Mouse (Mus musculus): ENCODE results near the gene Ushbp1. TPM values are rescaled to one million over a fixed set of nuclear protein-coding genes. Genes with fewer than 3 reads are reported as not detected.
"Not testable (repeated sequence)": the region's sequence is repeated elsewhere in the genome, so short reads cannot be mapped to it uniquely, and the experiment has no call there.

Gene Ushbp1
- 5.8 and 5.9 TPM in 2 replicates for polyA plus RNA-seq (2016; fragmentation: Nextera tagmentation; extraction: Ambion mirVana)

GRCm38 (mm10) chr8:71395629-71396028 lies at the start of gene Ushbp1:
Ushbp1 (minus strand) TSS chr8:71395802.
- peaks cover 25% of the 10 kb centered on the region for H3K36me3 ChIP-seq (replicated peaks)
- no peaks in the 10 kb centered on the region for H3K27me3 ChIP-seq (ENCODE audit: poor library complexity, severe bottlenecking)
- H3K4me1 ChIP-seq: peaks cover 27% of the 10 kb centered on the region
- DNase-seq (ENCODE audit: extremely low spot score, low spot score): no peak
- H3K9me3 ChIP-seq: no peaks in the 10 kb centered on the region
- peak within 1 kb of the TSS; percentile 79 for H3K4me3 ChIP-seq
- 84% methylated on average over 9 of the region's 9 CpGs for WGBS
- peak within 1 kb of the TSS; percentile 87 for H3K27ac ChIP-seq

- no peaks in the 10 kb centered on the region for H3K36me3 ChIP-seq (replicated peaks)
- 88% methylated on average over 7 of the region's 7 CpGs for WGBS
Observed at GRCm38 (mm10) chr8:71445096-71445495, 49.5 kb upstream of the Ushbp1 start.

GRCm38 (mm10) chr8:71441404-71441803 lies 45.8 kb upstream of the Ushbp1 start:
- no peak overlapping the region for H3K4me3 ChIP-seq
- H3K36me3 ChIP-seq (replicated peaks): no peaks in the 10 kb centered on the region
- DNase-seq (ENCODE audit: extremely low spot score, low spot score): no peak
- WGBS: under 1% methylated on average over 7 of the region's 7 CpGs
- H3K9me3 ChIP-seq: no peaks in the 10 kb centered on the region
- peaks cover 20% of the 10 kb centered on the region for H3K27me3 ChIP-seq (ENCODE audit: poor library complexity, severe bottlenecking)
- H3K4me1 ChIP-seq: no peaks in the 10 kb centered on the region
- no peak overlapping the region for H3K27ac ChIP-seq

More at GRCm38 (mm10) chr8:71445096-71445495, 49.5 kb upstream of the Ushbp1 start:
- Histone ChIP-seq H3K27me3 (ENCODE audit: poor library complexity, severe bottlenecking) (peaks cover 20% of the 10 kb centered on the region), H3K4me3 (no peak overlapping the region), H3K27ac (no peak overlapping the region), H3K9me3 (no peaks in the 10 kb centered on the region), H3K4me1 (no peaks in the 10 kb centered on the region)
- DNase-seq (ENCODE audit: extremely low spot score, low spot score): no peak

GRCm38 (mm10) chr8:71437041-71437440 lies 41.4 kb upstream of the Ushbp1 start:
- H3K4me1 ChIP-seq: no peaks in the 10 kb centered on the region
- H3K4me3 ChIP-seq: no peak overlapping the region
- H3K27me3 ChIP-seq (ENCODE audit: poor library complexity, severe bottlenecking): peaks cover 3% of the 10 kb centered on the region; the same call in 1 of the 2 replicates
- DNase-seq (ENCODE audit: extremely low spot score, low spot score): no peak
- no peak overlapping the region for H3K27ac ChIP-seq
- H3K9me3 ChIP-seq: peaks cover 3% of the 10 kb centered on the region; the same call in 1 of the 2 replicates
- no peaks in the 10 kb centered on the region for H3K36me3 ChIP-seq (replicated peaks)
- WGBS: 48% methylated on average over 3 of the region's 3 CpGs

GRCm38 (mm10) chr8:71432935-71433334 lies 37.3 kb upstream of the Ushbp1 start:
- not testable (repeated sequence) for H3K4me1 ChIP-seq; H3K27me3 ChIP-seq (ENCODE audit: poor library complexity, severe bottlenecking); DNase-seq (ENCODE audit: extremely low spot score, low spot score); H3K36me3 ChIP-seq (replicated peaks); H3K4me3 ChIP-seq; H3K9me3 ChIP-seq; H3K27ac ChIP-seq
- 85% methylated on average over 1 of the region's 1 CpGs for WGBS

GRCm38 (mm10) chr8:71422121-71422520 lies 26.5 kb upstream of the Ushbp1 start:
- Histone ChIP-seq H3K27me3 (ENCODE audit: poor library complexity, severe bottlenecking) (no peaks in the 10 kb centered on the region), H3K4me1 (0 out of 2 replicates have a peak, but pooled peaks cover 3% of the 10 kb centered on the region), H3K4me3 (no peak overlapping the region), H3K9me3 (peaks cover 11% of the 10 kb centered on the region; the same call in 1 of the 2 replicates), H3K36me3 (replicated peaks) (no peaks in the 10 kb centered on the region), H3K27ac (no peak overlapping the region)
- DNase-seq (ENCODE audit: extremely low spot score, low spot score): no peak

GRCm38 (mm10) chr8:71411535-71412273 lies 16.1 kb upstream of the Ushbp1 start:
- no peaks in the 10 kb centered on the region for H3K27me3 ChIP-seq (ENCODE audit: poor library complexity, severe bottlenecking)
- H3K36me3 ChIP-seq (replicated peaks): peaks cover 35% of the 10 kb centered on the region
- H3K4me1 ChIP-seq: peaks cover 18% of the 10 kb centered on the region
- no peaks in the 10 kb centered on the region for H3K9me3 ChIP-seq
- no peak overlapping the region for H3K4me3 ChIP-seq
- 52% methylated on average over 11 of the region's 11 CpGs for WGBS
- no peak overlapping the region for H3K27ac ChIP-seq
- DNase-seq (ENCODE audit: extremely low spot score, low spot score): peak; percentile 23

GRCm38 (mm10) chr8:71408231-71408630 lies 12.6 kb upstream of the Ushbp1 start:
- 89% methylated on average over 4 of the region's 4 CpGs for WGBS
- Histone ChIP-seq H3K36me3 (replicated peaks) (peaks cover 41% of the 10 kb centered on the region), H3K4me3 (no peak overlapping the region), H3K4me1 (peaks cover 37% of the 10 kb centered on the region), H3K9me3 (no peaks in the 10 kb centered on the region), H3K27ac (no peak overlapping the region), H3K27me3 (ENCODE audit: poor library complexity, severe bottlenecking) (no peaks in the 10 kb centered on the region)
- no peak for DNase-seq (ENCODE audit: extremely low spot score, low spot score)

- H3K27me3 ChIP-seq (ENCODE audit: poor library complexity, severe bottlenecking): no peaks in the 10 kb centered on the region
- 94% methylated on average over 14 of the region's 14 CpGs for WGBS
- H3K9me3 ChIP-seq: no peaks in the 10 kb centered on the region
- H3K4me3 ChIP-seq: peak overlapping the region; percentile 73; the same call in 1 of the 2 replicates
- no peak overlapping the region for H3K27ac ChIP-seq
- DNase-seq (ENCODE audit: extremely low spot score, low spot score): no peak
- peaks cover 47% of the 10 kb centered on the region for H3K36me3 ChIP-seq (replicated peaks)
- peaks cover 37% of the 10 kb centered on the region for H3K4me1 ChIP-seq
Observed at GRCm38 (mm10) chr8:71407441-71407840, 11.8 kb upstream of the Ushbp1 start.

- peak overlapping the region; percentile 92 for H3K27ac ChIP-seq
- H3K27me3 ChIP-seq (ENCODE audit: poor library complexity, severe bottlenecking): no peaks in the 10 kb centered on the region
- DNase-seq (ENCODE audit: extremely low spot score, low spot score): peak; percentile 81
- no peaks in the 10 kb centered on the region for H3K9me3 ChIP-seq
- WGBS: 1% methylated on average over 55 of the region's 55 CpGs
- peaks cover 30% of the 10 kb centered on the region for H3K4me1 ChIP-seq
- H3K4me3 ChIP-seq: peak overlapping the region; percentile 73
- peaks cover 51% of the 10 kb centered on the region for H3K36me3 ChIP-seq (replicated peaks)
Observed at GRCm38 (mm10) chr8:71406099-71407015, 10.8 kb upstream of the Ushbp1 start.

GRCm38 (mm10) chr8:71405401-71406098 lies 9.9 kb upstream of the Ushbp1 start, which contains the start of gene Ankle1:
Ankle1 (plus strand) TSS chr8:71406010.
- no peaks in the 10 kb centered on the region for H3K9me3 ChIP-seq
- peak; percentile 98 for DNase-seq (ENCODE audit: extremely low spot score, low spot score)
- WGBS: 17% methylated on average over 33 of the region's 33 CpGs

GRCm38 (mm10) chr8:71404951-71405351 lies 9.3 kb upstream of the Ushbp1 start:
- Histone ChIP-seq H3K36me3 (replicated peaks) (peaks cover 57% of the 10 kb centered on the region), H3K9me3 (no peaks in the 10 kb centered on the region), H3K27me3 (ENCODE audit: poor library complexity, severe bottlenecking) (no peaks in the 10 kb centered on the region), H3K4me1 (peaks cover 30% of the 10 kb centered on the region), H3K4me3 (peak overlapping the region; percentile 73), H3K27ac (no peak overlapping the region)
- DNase-seq (ENCODE audit: extremely low spot score, low spot score): peak; percentile 13
- WGBS: 88% methylated on average over 9 of the region's 9 CpGs

More at GRCm38 (mm10) chr8:71405401-71406098, 9.9 kb upstream of the Ushbp1 start, which contains the start of gene Ankle1:
- peak within 1 kb of the TSS; percentile 92 for H3K27ac ChIP-seq
- H3K4me3 ChIP-seq: peak within 1 kb of the TSS; percentile 73
- no peaks in the 10 kb centered on the region for H3K27me3 ChIP-seq (ENCODE audit: poor library complexity, severe bottlenecking)
- H3K36me3 ChIP-seq (replicated peaks): peaks cover 57% of the 10 kb centered on the region
- H3K4me1 ChIP-seq: peaks cover 30% of the 10 kb centered on the region

Data from forebrain, embryonic 10.5 days (tissue).